Mouse (Mus musculus) lung, adult 2 months (tissue): Measurements from ENCODE around the gene Rnf6.

ENCODE experiments used
- CTCF ChIP-seq: fragments of 200-500 bp; IDR thresholded peaks from 2 replicates; pipeline ENCODE4 v1.5.1; 2011; ENCODE audit warnings: mild to moderate bottlenecking, low read length, control low read depth; ENCODE audit not compliant: insufficient read depth
- POLR2A ChIP-seq: fragments of 200-500 bp; IDR thresholded peaks from 2 replicates; pipeline ENCODE4 v1.6.1; 2011; ENCODE audit warnings: low read depth, mild to moderate bottlenecking, control low read depth, low read length, borderline replicate concordance; ENCODE audit errors: extremely low read depth

GRCm38 (mm10) chr5:146188144-146188543 is 33.2 kb downstream of the Rnf6 start:
- TF ChIP-seq CTCF (no peak), POLR2A (no peak)
